Mouse (Mus musculus) liver, adult 2 months (tissue): Measurements from ENCODE around the gene Rbl1. TPM values are rescaled to one million over a fixed set of nuclear protein-coding genes. Genes with fewer than 3 reads are reported as not detected.

Source experiments
- DNase-seq: peaks from one replicate; pipeline ENCODE4 v3.0.0-alpha.2; 2011; ENCODE audit warnings: low read depth, low spot score; ENCODE audit errors: extremely low read depth
- H3K27ac ChIP-seq: fragments of 200-500 bp; replicated peaks from 2 replicates; pipeline ENCODE4 v1.5.1; 2012; ENCODE audit warnings: low read depth, mild to moderate bottlenecking, control low read depth, inconsistent platforms, low read length; ENCODE audit not compliant: insufficient read depth
- H3K27me3 ChIP-seq: fragments of 200-500 bp; 2 replicates; pipeline ENCODE4 v1.6.1; 2012; ENCODE audit warnings: mild to moderate bottlenecking, moderate library complexity, low read length, inconsistent platforms; ENCODE audit not compliant: control insufficient read depth, insufficient read depth
- H3K36me3 ChIP-seq: fragments of 200-500 bp; 2 replicates; pipeline ENCODE4 v1.6.1; 2012; ENCODE audit warnings: low read length, inconsistent platforms; ENCODE audit not compliant: control insufficient read depth, insufficient read depth
- H3K4me1 ChIP-seq: fragments of 200-500 bp; 2 replicates; pipeline ENCODE4 v1.6.1; 2011; ENCODE audit warnings: low read length; ENCODE audit not compliant: control insufficient read depth, insufficient read depth
- H3K4me3 ChIP-seq: fragments of 200-500 bp; 2 replicates; pipeline ENCODE4 v1.5.1; 2011; ENCODE audit warnings: low read depth, mild to moderate bottlenecking, control low read depth, low read length, moderate library complexity; ENCODE audit not compliant: insufficient read depth
- H3K79me2 ChIP-seq: fragments of 200-500 bp; 2 replicates; pipeline ENCODE4 v1.6.1; 2012; ENCODE audit warnings: inconsistent platforms, mild to moderate bottlenecking, low read length, moderate library complexity; ENCODE audit not compliant: control insufficient read depth, insufficient read depth
- H3K9ac ChIP-seq: fragments of 200-500 bp; 2 replicates; pipeline ENCODE4 v1.6.1; 2012; ENCODE audit warnings: low read depth, mild to moderate bottlenecking, control low read depth, inconsistent platforms, low read length
- CTCF ChIP-seq: fragments of 200-500 bp; IDR thresholded peaks from 2 replicates; pipeline ENCODE4 v1.5.1; 2011; ENCODE audit warnings: low read depth, low read length, control low read depth
- POLR2A ChIP-seq: fragments of 200-500 bp; IDR thresholded peaks from 2 replicates; pipeline ENCODE4 v1.6.1; 2011; ENCODE audit warnings: low read length, control low read depth; ENCODE audit not compliant: insufficient read depth; ENCODE audit errors: extremely low read depth
- WGBS: fragments of 180-500 bp; shearing (Covaris S2); methylation state at CpG from one replicate; pipeline ENCODE4 v1.1.7; 2018; 5-methylcytosine and 5-hydroxymethylcytosine counted together
- polyA plus RNA-seq: library from polyadenylated mRNA; depleted of rRNA; stranded (reverse); fragments of >200 nt; gene quantifications from 2 replicates; pipeline ENCODE4 v1.2.3, GENCODE M21; 2012
- total RNA-seq: library from RNA; depleted of rRNA; stranded (reverse); fragments of >200 nt; gene quantifications from 2 replicates; pipeline ENCODE4 v1.2.3, GENCODE M21; 2014

The Rbl1 gene
- total and polyA plus RNA-seq, 2 experiments = 0.62 to 2.3 TPM

- no peak for DNase-seq
- TF ChIP-seq POLR2A = no peak
- TF ChIP-seq CTCF = no peak
- no peaks in the 10 kb centered on the region for H3K27me3 ChIP-seq
- no peaks in the 10 kb centered on the region for H3K4me1 ChIP-seq
- no peaks in the 10 kb centered on the region for H3K79me2 ChIP-seq
- peaks cover 30% of the 10 kb centered on the region for H3K36me3 ChIP-seq
- no peak overlapping the region for H3K9ac ChIP-seq
- H3K27ac ChIP-seq = no peak overlapping the region
- WGBS = 92% methylated on average over 8 of the region's 8 CpGs
- H3K4me3 ChIP-seq = no peak overlapping the region
Measured at GRCm38 (mm10) chr2:157121766-157122165, 82.6 kb downstream of the Rbl1 start.

DNA sequence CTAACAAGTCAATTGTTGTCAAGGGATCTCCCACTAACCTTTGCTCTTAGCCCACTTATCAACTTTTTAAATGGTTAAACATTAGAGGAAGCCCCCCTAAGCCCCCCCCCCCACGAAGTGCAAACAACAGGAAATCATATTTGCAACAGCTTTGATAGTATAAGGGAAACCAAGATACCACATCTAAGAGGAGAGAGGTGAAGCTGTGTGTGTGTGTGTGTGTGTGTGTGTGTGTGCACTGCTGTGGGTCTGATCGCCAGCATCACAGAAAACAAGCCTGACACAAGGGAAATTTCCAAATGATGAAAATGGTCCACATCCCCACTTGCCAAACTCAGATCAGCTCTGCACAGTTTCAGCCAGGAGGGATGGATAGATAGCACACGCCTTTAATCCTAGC is 85.3 kb downstream of the Rbl1 start:
- no peaks in the 10 kb centered on the region for H3K27me3 ChIP-seq
- no peaks in the 10 kb centered on the region for H3K4me1 ChIP-seq
- no peak for TF ChIP-seq CTCF
- TF ChIP-seq POLR2A = no peak
- no peak for DNase-seq
- peaks cover 34% of the 10 kb centered on the region for H3K36me3 ChIP-seq
- no peak overlapping the region for H3K27ac ChIP-seq
- H3K9ac ChIP-seq = no peak overlapping the region
- WGBS = 58% methylated on average over 3 of the region's 3 CpGs
- no peaks in the 10 kb centered on the region for H3K79me2 ChIP-seq
- no peak overlapping the region for H3K4me3 ChIP-seq

DNA sequence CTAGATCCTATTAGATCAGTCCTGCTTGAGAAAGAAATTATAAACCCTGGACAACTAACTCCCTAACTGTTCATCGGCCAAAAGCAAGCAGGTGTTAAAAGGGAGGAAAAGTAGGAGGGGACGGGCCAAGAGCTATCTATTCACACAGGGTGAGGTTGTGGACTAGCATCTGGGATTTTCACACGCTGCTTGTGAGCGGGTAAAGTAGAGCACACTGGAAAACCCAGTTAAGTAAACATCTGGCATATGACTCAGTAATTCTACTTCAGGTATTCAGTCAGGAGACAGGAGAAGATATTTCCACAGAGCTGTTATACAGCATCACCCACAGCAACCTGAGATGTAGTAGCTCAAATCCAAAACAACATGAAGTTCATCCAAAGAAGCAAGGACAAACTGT is 85.8 kb downstream of the Rbl1 start:
- H3K4me3 ChIP-seq = no peak overlapping the region
- TF ChIP-seq POLR2A (no peak), CTCF (no peak)
- 86% methylated on average over 4 of the region's 4 CpGs for WGBS
- peaks cover 37% of the 10 kb centered on the region for H3K36me3 ChIP-seq
- H3K9ac ChIP-seq = no peak overlapping the region
- no peak overlapping the region for H3K27ac ChIP-seq
- no peak for DNase-seq
- H3K4me1 ChIP-seq = no peaks in the 10 kb centered on the region
- H3K79me2 ChIP-seq = no peaks in the 10 kb centered on the region
- no peaks in the 10 kb centered on the region for H3K27me3 ChIP-seq

DNA sequence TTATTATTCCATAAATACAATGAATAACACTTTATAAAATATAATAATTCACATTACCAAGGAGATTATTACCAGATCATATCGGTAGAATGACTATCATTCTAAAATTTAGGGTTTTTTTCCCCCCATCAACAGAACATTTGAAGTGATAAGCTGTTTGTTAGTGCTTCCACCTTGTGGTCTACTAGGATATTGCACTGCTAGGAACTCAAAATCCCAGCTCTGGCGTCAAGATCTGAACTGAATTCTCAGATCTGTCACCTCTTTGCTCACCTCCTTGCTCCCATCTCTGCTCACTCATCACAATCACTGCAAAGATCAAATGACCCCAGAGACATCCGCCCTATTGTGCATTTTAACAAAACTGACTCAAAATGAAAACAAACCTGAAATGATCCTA is 87.4 kb downstream of the Rbl1 start:
- DNase-seq = no peak
- Histone ChIP-seq H3K9ac (no peak overlapping the region), H3K27me3 (no peaks in the 10 kb centered on the region), H3K79me2 (no peaks in the 10 kb centered on the region), H3K4me1 (no peaks in the 10 kb centered on the region), H3K4me3 (no peak overlapping the region), H3K36me3 (peaks cover 41% of the 10 kb centered on the region), H3K27ac (no peak overlapping the region)
- 26% methylated on average over 3 of the region's 3 CpGs for WGBS
- TF ChIP-seq POLR2A = no peak
- TF ChIP-seq CTCF = peak; percentile 47

DNA sequence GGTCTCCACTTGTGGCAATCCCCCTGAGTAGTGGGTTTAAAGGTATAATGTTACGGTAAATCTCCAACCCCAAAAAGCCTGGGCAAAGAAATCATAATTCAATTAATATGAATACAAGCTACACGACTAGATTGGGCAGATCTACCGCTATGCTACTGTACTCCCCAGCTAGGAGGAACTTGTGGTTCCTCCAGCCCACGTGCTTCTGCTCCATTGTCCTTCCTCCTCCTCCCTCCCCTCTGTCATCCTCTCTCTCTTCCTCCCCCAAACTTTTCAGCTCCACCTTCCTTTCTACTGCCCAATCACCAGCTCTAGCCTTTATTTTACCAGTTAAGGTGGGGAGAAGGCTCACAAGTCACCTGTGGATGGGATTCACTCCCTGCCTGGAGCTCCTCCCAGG is 96.1 kb downstream of the Rbl1 start:
- H3K36me3 ChIP-seq = peaks cover 50% of the 10 kb centered on the region
- H3K27me3 ChIP-seq = no peaks in the 10 kb centered on the region
- H3K79me2 ChIP-seq = no peaks in the 10 kb centered on the region
- TF ChIP-seq CTCF (no peak), POLR2A (no peak)
- no peak overlapping the region for H3K9ac ChIP-seq
- no peaks in the 10 kb centered on the region for H3K4me1 ChIP-seq
- H3K27ac ChIP-seq = no peak overlapping the region
- no peak overlapping the region for H3K4me3 ChIP-seq
- 87% methylated on average over 4 of the region's 4 CpGs for WGBS
- DNase-seq = no peak

DNA sequence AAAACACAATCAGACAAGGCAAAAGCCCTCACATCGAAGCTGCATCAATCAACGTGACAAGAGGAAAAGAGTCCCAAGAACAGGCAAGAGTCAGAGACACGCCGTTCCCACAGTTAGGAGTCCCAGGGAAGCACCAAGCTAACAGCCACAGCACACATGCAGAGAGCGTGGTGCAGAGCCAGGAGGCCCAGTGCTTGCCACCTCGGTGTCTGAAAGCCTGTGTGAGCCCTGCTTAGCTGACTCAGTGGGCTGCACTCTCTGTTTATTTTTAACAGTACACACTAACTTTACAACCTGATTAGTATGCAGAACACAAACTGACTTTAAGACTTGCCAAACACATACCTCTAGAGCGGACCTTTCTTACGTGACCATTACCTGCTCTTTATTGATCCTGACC is 99.9 kb downstream of the Rbl1 start:
- no peak for DNase-seq
- Histone ChIP-seq H3K79me2 (no peaks in the 10 kb centered on the region), H3K9ac (no peak overlapping the region), H3K4me1 (no peaks in the 10 kb centered on the region), H3K27ac (no peak overlapping the region), H3K27me3 (no peaks in the 10 kb centered on the region), H3K36me3 (peaks cover 36% of the 10 kb centered on the region), H3K4me3 (no peak overlapping the region)
- WGBS = 92% methylated on average over 8 of the region's 8 CpGs
- no peak for TF ChIP-seq POLR2A
- no peak for TF ChIP-seq CTCF
